Mouse (Mus musculus) hindbrain, embryonic 13.5 days (tissue): ENCODE results near the gene Dnah5. TPM values are rescaled to one million over a fixed set of nuclear protein-coding genes. Genes with fewer than 3 reads are reported as not detected.
"Not testable (repeated sequence)": the region's sequence is repeated elsewhere in the genome, so short reads cannot be mapped to it uniquely, and the experiment has no call there.

Experiments
- ATAC-seq: fragments of 200-750 bp; cut with Nextera tagmentation; 2 replicates; pipeline ENCODE4 v1.8.0; 2017; ENCODE audit warnings: moderate TSS enrichment; ENCODE audit not compliant: low FRiP score
- H3K27ac ChIP-seq: fragments of 300-500 bp; sonication (generic); 2 replicates; pipeline ENCODE4 v1.5.1; 2015; ENCODE audit warnings: inconsistent platforms, mild to moderate bottlenecking, moderate library complexity
- H3K27me3 ChIP-seq: fragments of 300-500 bp; sonication (generic); 2 replicates; pipeline ENCODE4 v1.6.1; 2015; ENCODE audit warnings: mild to moderate bottlenecking, inconsistent platforms
- H3K36me3 ChIP-seq: fragments of 300-500 bp; sonication (generic); 2 replicates; pipeline ENCODE4 v1.6.1; 2015; ENCODE audit warnings: mild to moderate bottlenecking, inconsistent platforms
- H3K4me1 ChIP-seq: fragments of 300-500 bp; sonication (generic); replicated peaks from 2 replicates; pipeline ENCODE4 v1.6.1; 2015; ENCODE audit warnings: inconsistent platforms
- H3K4me2 ChIP-seq: fragments of 300-500 bp; sonication (generic); 2 replicates; pipeline ENCODE4 v1.6.1; 2015; ENCODE audit warnings: inconsistent platforms, mild to moderate bottlenecking, moderate library complexity
- H3K4me3 ChIP-seq: fragments of 300-500 bp; sonication (generic); 2 replicates; pipeline ENCODE4 v1.5.1; 2015; ENCODE audit warnings: mild to moderate bottlenecking, inconsistent platforms
- H3K9ac ChIP-seq: fragments of 300-500 bp; sonication (generic); 2 replicates; pipeline ENCODE4 v1.6.1; 2015; ENCODE audit warnings: mild to moderate bottlenecking, inconsistent platforms
- H3K9me3 ChIP-seq: fragments of 300-500 bp; sonication (generic); 2 replicates; pipeline ENCODE4 v1.6.1; 2016; ENCODE audit warnings: inconsistent platforms
- WGBS: fragments of 180-500 bp; shearing (Covaris S2); methylation state at CpG from one replicate; pipeline ENCODE4 v1.1.7; 2015; 5-methylcytosine and 5-hydroxymethylcytosine counted together
- polyA plus RNA-seq: library from polyadenylated mRNA; unstranded; fragments of >200 nt; fragmentation: Nextera tagmentation; extraction: Ambion mirVana; gene quantifications from 2 replicates; pipeline ENCODE4 v1.2.1, GENCODE M21; 2015

Gene Dnah5
- polyA plus RNA-seq, 1 experiment from 2014 or later: 0.23 TPM

DNA sequence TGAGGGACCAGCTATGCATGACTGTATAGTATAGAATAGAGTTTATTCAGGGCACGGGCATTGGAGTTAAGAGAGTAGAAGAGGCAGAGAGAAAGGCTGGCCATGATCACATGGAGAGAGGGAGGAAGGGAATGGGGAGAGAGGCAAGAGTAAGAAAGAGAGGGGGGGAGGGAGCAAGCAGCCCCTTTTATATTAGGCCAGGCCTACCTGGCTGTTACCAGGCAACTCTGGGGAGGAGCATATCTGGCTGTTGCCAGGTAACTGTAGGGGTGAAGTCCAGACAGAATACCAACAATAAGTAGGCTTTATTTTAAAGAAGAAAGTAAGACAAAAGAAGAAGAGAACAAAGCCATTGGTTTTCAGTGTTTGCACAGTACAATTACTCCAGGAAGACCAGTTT, 194.9 kb downstream of the Dnah5 start:
- H3K27me3 ChIP-seq: no peaks in the 10 kb centered on the region
- H3K4me2 ChIP-seq: no peak overlapping the region
- H3K9ac ChIP-seq: no peak overlapping the region
- no peak overlapping the region for H3K4me3 ChIP-seq
- no peaks in the 10 kb centered on the region for H3K36me3 ChIP-seq
- H3K27ac ChIP-seq: no peak overlapping the region
- no peak for ATAC-seq
- WGBS: 75% methylated on average over 1 of the region's 1 CpGs
- no peaks in the 10 kb centered on the region for H3K9me3 ChIP-seq
- H3K4me1 ChIP-seq: peaks cover 9% of the 10 kb centered on the region

DNA sequence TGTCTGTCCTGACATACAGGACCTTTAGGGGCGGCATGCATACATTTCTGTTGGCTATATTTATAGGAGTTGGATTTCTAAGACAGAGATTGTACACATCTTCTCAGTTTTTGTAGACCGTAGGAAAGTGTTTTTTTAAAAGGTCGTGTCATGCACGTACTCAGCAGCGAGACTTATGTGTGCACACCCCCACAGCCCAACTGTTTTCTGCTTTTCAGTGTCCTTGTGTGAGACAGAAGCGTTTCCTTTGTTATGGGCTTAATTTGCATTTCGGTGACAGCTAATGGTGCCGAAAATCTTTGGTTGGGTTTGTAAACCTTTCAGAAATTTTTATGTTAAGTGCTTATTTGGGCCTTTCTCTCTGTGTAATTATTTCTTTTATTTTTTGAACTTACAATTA, 195.7 kb downstream of the Dnah5 start:
- ATAC-seq: no peak
- Histone ChIP-seq H3K4me1 (peaks cover 9% of the 10 kb centered on the region), H3K36me3 (no peaks in the 10 kb centered on the region), H3K4me3 (no peak overlapping the region), H3K4me2 (no peak overlapping the region), H3K27me3 (no peaks in the 10 kb centered on the region), H3K9ac (no peak overlapping the region), H3K9me3 (no peaks in the 10 kb centered on the region), H3K27ac (no peak overlapping the region)
- WGBS: 41% methylated on average over 8 of the region's 8 CpGs

DNA sequence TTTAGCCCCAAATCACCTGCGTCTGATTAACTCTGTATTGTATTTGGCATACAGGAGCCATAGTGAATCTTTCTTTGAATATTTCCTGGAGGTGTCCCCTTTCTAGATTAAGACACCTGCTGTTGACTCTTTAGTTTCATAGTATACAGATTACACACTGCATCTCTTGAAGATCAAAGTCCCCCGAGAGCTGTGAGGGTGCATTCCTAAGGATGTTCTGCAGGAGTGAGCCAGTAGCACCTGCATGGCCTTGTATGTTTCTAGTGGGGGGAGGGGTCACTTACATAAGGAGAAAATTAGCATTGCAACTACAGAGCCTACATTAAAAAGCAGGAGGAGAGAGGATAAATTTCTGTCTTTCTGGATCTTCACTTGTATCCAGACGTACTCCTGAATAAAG, 201.1 kb downstream of the Dnah5 start:
- Histone ChIP-seq H3K9ac (no peak overlapping the region), H3K9me3 (no peaks in the 10 kb centered on the region), H3K27me3 (no peaks in the 10 kb centered on the region), H3K4me2 (no peak overlapping the region), H3K4me1 (no peaks in the 10 kb centered on the region), H3K36me3 (no peaks in the 10 kb centered on the region), H3K27ac (no peak overlapping the region), H3K4me3 (no peak overlapping the region)
- WGBS: 82% methylated on average over 3 of the region's 3 CpGs
- ATAC-seq: no peak

DNA sequence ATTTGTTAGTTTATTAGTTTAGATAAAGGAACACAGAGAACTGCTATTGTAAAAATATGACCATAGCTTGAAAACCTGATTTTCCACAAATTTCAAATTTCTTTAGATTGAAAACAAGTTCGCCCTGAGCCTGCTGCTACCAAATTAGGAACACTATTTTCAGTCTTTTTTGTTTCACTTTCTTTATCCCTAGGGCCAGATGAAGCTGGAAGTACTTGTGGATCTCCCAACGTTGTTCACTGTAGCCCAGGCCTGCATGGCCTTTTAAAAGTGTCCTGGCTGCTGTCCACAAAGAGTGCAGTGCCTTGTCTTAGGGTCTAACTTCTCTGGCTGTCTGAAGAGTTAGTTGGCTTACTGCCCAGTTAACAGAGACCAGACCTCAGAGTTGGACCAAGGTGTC, 201.6 kb downstream of the Dnah5 start:
- no peaks in the 10 kb centered on the region for H3K4me1 ChIP-seq
- no peak overlapping the region for H3K9ac ChIP-seq
- H3K9me3 ChIP-seq: no peaks in the 10 kb centered on the region
- no peak overlapping the region for H3K4me3 ChIP-seq
- H3K27me3 ChIP-seq: no peaks in the 10 kb centered on the region
- 68% methylated on average over 2 of the region's 2 CpGs for WGBS
- H3K36me3 ChIP-seq: no peaks in the 10 kb centered on the region
- H3K27ac ChIP-seq: no peak overlapping the region
- ATAC-seq: no peak
- no peak overlapping the region for H3K4me2 ChIP-seq

DNA sequence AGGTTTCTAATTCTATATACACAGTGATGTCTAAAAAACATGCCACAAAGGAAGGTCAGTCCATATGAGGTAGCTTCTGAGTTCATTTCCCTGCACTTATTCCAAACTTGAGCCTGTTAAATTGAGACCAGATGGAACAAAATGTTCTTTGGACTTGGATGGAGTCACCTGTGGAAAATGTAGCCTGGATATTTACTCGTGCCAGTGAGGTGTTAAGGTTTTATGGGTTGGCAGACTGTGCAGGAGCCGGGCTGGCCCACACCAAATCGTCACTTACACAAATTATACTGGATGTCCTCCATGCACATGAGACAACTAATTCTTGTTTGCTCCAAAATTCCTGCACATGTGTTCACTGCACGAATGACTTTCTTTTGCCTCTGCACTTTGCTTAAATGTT, 236.2 kb downstream of the Dnah5 start:
- Histone ChIP-seq H3K4me2 (no peak overlapping the region), H3K27ac (no peak overlapping the region), H3K27me3 (no peaks in the 10 kb centered on the region), H3K9ac (no peak overlapping the region), H3K9me3 (no peaks in the 10 kb centered on the region), H3K36me3 (no peaks in the 10 kb centered on the region), H3K4me1 (no peaks in the 10 kb centered on the region), H3K4me3 (no peak overlapping the region)
- WGBS: 90% methylated on average over 4 of the region's 4 CpGs
- ATAC-seq: no peak

DNA sequence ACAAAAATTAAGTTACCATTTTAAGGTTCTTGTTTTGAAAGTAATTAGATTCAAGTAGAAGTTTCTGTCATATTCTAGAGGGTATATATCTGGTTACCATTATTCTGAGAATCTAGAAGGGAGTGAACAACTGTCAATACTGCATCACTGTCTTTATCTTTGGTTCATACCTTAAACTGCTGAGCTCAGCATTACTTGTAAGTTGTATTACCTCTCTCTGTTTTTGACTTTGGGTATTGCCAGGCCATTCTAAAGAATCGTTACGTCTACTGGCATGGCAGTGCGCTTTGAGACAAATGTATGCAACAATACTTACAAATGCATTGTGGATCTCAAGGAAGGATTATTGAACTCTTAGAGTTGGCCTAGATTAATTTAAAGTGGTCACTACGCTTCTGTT, 240.9 kb downstream of the Dnah5 start:
- Histone ChIP-seq H3K4me1 (no peaks in the 10 kb centered on the region), H3K27me3 (no peaks in the 10 kb centered on the region), H3K4me3 (no peak overlapping the region), H3K36me3 (no peaks in the 10 kb centered on the region), H3K9ac (no peak overlapping the region), H3K4me2 (no peak overlapping the region), H3K9me3 (no peaks in the 10 kb centered on the region), H3K27ac (no peak overlapping the region)
- WGBS: 96% methylated on average over 4 of the region's 4 CpGs
- ATAC-seq: no peak

DNA sequence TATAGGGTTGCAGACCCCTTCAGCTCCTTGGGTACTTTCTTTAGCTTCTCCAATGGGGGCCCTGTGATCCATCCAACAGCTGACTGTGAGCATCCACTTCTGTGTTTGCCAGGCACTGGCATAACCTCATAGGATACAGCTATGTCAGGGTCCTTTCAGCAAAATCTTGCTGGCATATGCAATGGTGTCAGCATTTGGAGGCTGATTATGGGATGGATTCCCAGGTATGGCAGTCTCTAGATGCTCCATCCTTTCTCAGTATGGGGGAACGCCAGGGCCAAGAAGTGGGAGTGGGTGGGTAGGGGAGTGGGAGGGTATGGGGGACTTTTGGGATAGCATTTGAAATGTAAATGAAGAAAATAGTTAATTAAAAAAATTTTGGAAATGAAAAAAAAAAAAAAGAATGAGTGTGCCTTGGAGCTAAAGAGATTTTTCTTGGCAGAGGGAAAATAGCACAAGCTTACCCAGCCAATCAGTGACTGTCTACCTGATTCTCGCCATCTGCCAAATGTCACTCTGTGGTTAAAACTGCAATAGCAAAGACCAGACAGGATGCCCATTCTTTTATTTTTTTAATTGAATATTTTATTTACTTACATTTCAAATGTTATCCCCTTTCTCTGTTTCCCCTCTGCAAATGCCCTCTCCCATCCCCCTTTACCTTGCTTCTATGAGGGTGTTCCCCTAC, 257.7 kb downstream of the Dnah5 start:
- H3K4me1 ChIP-seq, H3K9me3 ChIP-seq, H3K36me3 ChIP-seq, H3K27ac ChIP-seq, H3K4me3 ChIP-seq, H3K4me2 ChIP-seq, ATAC-seq, H3K9ac ChIP-seq, H3K27me3 ChIP-seq: not testable (repeated sequence)
- WGBS: 97% methylated on average over 2 of the region's 2 CpGs

DNA sequence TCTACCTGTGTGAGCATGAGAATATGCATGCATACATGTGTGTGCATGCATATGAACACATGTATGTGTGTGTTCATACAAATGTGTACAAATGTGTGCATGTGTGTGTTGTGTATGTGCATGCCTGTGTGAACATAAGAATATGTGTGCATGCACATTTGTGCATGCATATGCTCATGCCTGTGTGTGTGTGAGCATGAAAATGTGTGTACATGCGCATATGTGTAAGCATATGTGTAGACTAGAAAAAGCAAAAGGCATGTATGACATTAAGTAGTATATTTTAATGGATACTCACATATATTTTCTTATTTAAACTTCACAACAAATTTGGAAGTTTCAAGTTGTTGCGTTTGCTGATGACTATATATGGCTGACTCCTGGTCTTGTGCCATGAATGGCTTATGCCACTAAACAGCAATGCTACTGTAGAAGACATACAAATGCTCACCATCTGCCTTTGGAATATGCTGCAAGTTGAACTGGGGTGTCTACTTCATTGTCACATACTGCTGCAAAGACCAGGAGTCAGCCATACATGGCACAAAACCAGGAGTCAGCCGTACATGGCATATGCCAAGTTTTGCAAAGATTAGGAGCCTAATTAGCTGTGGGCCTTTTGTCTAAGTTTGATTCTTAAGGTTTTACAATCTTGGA, 263.2 kb downstream of the Dnah5 start:
- Histone ChIP-seq H3K36me3 (no peaks in the 10 kb centered on the region), H3K4me1 (no peaks in the 10 kb centered on the region), H3K4me2 (no peak overlapping the region), H3K27ac (no peak overlapping the region), H3K9ac (no peak overlapping the region), H3K27me3 (no peaks in the 10 kb centered on the region), H3K9me3 (no peaks in the 10 kb centered on the region), H3K4me3 (no peak overlapping the region)
- ATAC-seq: no peak
- WGBS: 95% methylated on average over 3 of the region's 3 CpGs

DNA sequence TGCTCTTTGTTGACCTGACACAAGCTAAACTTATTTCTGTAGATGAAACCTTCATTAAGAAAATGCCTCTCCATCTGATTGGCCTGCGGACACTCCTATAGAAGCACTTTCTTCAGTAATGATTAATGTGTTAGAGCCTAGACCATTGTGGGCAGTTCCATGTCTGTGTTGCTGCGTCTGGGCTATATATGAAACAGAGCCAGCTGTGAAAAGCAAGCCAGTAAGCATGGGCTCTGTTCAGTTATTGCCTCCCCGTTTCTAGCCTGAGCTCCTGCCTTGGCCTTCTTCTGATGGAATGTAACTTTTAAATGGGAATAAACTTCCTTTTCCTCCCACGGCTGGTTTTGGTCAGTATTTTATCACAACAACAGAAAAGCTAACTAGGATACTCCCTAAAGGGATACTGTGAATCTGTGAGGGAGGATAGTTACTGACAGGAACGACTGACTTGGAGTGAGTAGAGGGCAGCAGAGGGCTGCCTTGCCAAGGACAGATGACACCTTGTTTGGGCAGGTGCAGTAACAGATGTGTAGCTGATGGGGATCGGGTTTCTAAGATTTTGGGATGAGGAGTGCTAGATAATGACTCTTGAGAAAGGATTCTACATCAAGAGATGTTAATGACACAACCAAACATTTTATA, 270.3 kb downstream of the Dnah5 start:
- 70% methylated on average over 6 of the region's 6 CpGs for WGBS
- H3K27ac ChIP-seq: no peak overlapping the region
- H3K4me2 ChIP-seq: no peak overlapping the region
- ATAC-seq: no peak
- no peaks in the 10 kb centered on the region for H3K27me3 ChIP-seq
- no peaks in the 10 kb centered on the region for H3K9me3 ChIP-seq
- H3K4me3 ChIP-seq: no peak overlapping the region
- no peaks in the 10 kb centered on the region for H3K36me3 ChIP-seq
- H3K9ac ChIP-seq: no peak overlapping the region
- no peaks in the 10 kb centered on the region for H3K4me1 ChIP-seq

DNA sequence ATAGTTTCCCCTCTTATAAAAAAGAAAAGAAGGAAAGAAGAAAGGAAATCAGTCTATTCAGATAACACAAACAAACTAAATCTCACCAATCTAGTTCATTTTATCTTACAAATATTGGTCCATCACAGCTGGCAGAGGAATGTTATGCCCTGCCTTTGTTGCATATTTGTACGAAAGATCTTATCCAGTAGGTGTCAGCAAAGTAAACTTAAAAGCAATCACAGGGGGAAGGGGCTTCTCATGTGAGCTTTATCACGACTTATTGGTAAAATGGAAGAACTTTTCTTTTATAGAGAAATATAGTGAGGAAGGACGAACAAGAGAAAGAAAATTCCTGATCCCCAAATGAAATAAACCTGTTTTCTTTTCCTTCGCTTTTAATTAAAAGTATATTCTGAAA, 299.3 kb downstream of the Dnah5 start:
- Histone ChIP-seq H3K27ac (no peak overlapping the region), H3K4me2 (no peak overlapping the region), H3K4me1 (no peaks in the 10 kb centered on the region), H3K27me3 (no peaks in the 10 kb centered on the region), H3K9me3 (no peaks in the 10 kb centered on the region), H3K9ac (no peak overlapping the region), H3K4me3 (no peak overlapping the region), H3K36me3 (no peaks in the 10 kb centered on the region)
- ATAC-seq: no peak
- 62% methylated on average over 4 of the region's 4 CpGs for WGBS

DNA sequence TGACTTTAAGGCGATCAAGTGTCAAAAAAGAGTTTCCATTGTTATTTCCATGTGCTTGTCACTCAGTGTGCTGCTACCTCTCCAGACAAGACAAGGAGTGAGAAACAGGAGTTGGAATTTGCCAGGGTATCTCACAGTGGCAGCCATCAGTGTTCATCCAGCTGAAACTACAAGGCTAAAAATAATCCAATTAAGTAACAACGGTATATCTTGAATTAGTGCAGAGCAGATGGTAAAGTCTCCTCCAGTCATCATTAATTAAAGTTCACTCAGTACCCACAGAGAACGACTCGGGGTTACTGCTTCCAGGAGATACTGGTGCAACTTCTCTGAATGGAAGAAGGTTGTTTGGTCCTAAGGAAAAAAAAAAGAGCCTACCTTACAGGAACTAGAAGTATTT, 311.6 kb downstream of the Dnah5 start:
- no peaks in the 10 kb centered on the region for H3K27me3 ChIP-seq
- H3K4me3 ChIP-seq: no peak overlapping the region
- ATAC-seq: no peak
- no peaks in the 10 kb centered on the region for H3K36me3 ChIP-seq
- WGBS: 66% methylated on average over 4 of the region's 4 CpGs
- no peak overlapping the region for H3K27ac ChIP-seq
- H3K9ac ChIP-seq: no peak overlapping the region
- no peaks in the 10 kb centered on the region for H3K4me1 ChIP-seq
- no peaks in the 10 kb centered on the region for H3K9me3 ChIP-seq
- no peak overlapping the region for H3K4me2 ChIP-seq
